Mouse (Mus musculus): ENCODE data around the gene Agap1. TPM values are rescaled to one million over a fixed set of nuclear protein-coding genes. Genes with fewer than 3 reads are reported as not detected.

Agap1 gene
- polyA plus RNA-seq, 1 experiment from 2014 or later = 40.4 TPM

GRCm38 (mm10) chr1:89538163-89538946 lies 83.7 kb downstream of the Agap1 start:
- H3K4me3 ChIP-seq = no peak overlapping the region
- H3K4me2 ChIP-seq (replicated peaks) = no peak overlapping the region
- ATAC-seq (replicated peaks) = no peak
- peaks cover 20% of the 10 kb centered on the region for H3K4me1 ChIP-seq
- H3K27ac ChIP-seq (replicated peaks) = no peak overlapping the region
- H3K9ac ChIP-seq (replicated peaks) = no peak overlapping the region
- no peaks in the 10 kb centered on the region for H3K27me3 ChIP-seq
- H3K36me3 ChIP-seq = no peaks in the 10 kb centered on the region
- no peaks in the 10 kb centered on the region for H3K9me3 ChIP-seq
- WGBS = 86% methylated on average over 18 of the region's 18 CpGs

GRCm38 (mm10) chr1:89539127-89539526 lies 84.5 kb downstream of the Agap1 start:
- no peak overlapping the region for H3K4me3 ChIP-seq
- no peak overlapping the region for H3K9ac ChIP-seq (replicated peaks)
- H3K4me2 ChIP-seq (replicated peaks) = no peak overlapping the region
- H3K4me1 ChIP-seq = peaks cover 20% of the 10 kb centered on the region
- no peak for ATAC-seq (replicated peaks)
- no peaks in the 10 kb centered on the region for H3K36me3 ChIP-seq
- WGBS = 89% methylated on average over 13 of the region's 13 CpGs
- H3K27me3 ChIP-seq = no peaks in the 10 kb centered on the region
- H3K9me3 ChIP-seq = no peaks in the 10 kb centered on the region
- no peak overlapping the region for H3K27ac ChIP-seq (replicated peaks)

- Histone ChIP-seq H3K27ac (replicated peaks) (no peak overlapping the region), H3K9me3 (no peaks in the 10 kb centered on the region), H3K4me1 (peaks cover 20% of the 10 kb centered on the region), H3K36me3 (no peaks in the 10 kb centered on the region), H3K4me2 (replicated peaks) (no peak overlapping the region), H3K9ac (replicated peaks) (no peak overlapping the region), H3K27me3 (no peaks in the 10 kb centered on the region), H3K4me3 (no peak overlapping the region)
- 45% methylated on average over 13 of the region's 13 CpGs for WGBS
- ATAC-seq (replicated peaks) = no peak; the same call in 1 of the 2 replicates
Measured at GRCm38 (mm10) chr1:89541151-89541550, 86.5 kb downstream of the Agap1 start.

- ATAC-seq (replicated peaks) = peak; percentile 67
- no peak overlapping the region for H3K4me3 ChIP-seq
- H3K27me3 ChIP-seq = no peaks in the 10 kb centered on the region
- no peaks in the 10 kb centered on the region for H3K36me3 ChIP-seq
- H3K4me2 ChIP-seq (replicated peaks) = no peak overlapping the region
- no peak overlapping the region for H3K27ac ChIP-seq (replicated peaks)
- H3K9ac ChIP-seq (replicated peaks) = no peak overlapping the region
- 13% methylated on average over 6 of the region's 6 CpGs for WGBS
- no peaks in the 10 kb centered on the region for H3K9me3 ChIP-seq
- peaks cover 22% of the 10 kb centered on the region for H3K4me1 ChIP-seq
Measured at GRCm38 (mm10) chr1:89542464-89542863, 87.9 kb downstream of the Agap1 start.

GRCm38 (mm10) chr1:89543312-89543711 lies 88.7 kb downstream of the Agap1 start:
- H3K27me3 ChIP-seq = no peaks in the 10 kb centered on the region
- H3K27ac ChIP-seq (replicated peaks) = no peak overlapping the region
- H3K36me3 ChIP-seq = no peaks in the 10 kb centered on the region
- no peak overlapping the region for H3K4me2 ChIP-seq (replicated peaks)
- no peaks in the 10 kb centered on the region for H3K9me3 ChIP-seq
- H3K4me1 ChIP-seq = peaks cover 30% of the 10 kb centered on the region
- H3K9ac ChIP-seq (replicated peaks) = no peak overlapping the region
- ATAC-seq (replicated peaks) = no peak
- WGBS = 93% methylated on average over 6 of the region's 6 CpGs
- no peak overlapping the region for H3K4me3 ChIP-seq

- H3K9ac ChIP-seq (replicated peaks) = no peak overlapping the region
- H3K4me2 ChIP-seq (replicated peaks) = no peak overlapping the region
- H3K27me3 ChIP-seq = no peaks in the 10 kb centered on the region
- H3K36me3 ChIP-seq = no peaks in the 10 kb centered on the region
- H3K27ac ChIP-seq (replicated peaks) = no peak overlapping the region
- H3K4me1 ChIP-seq = peaks cover 38% of the 10 kb centered on the region
- no peak overlapping the region for H3K4me3 ChIP-seq
- no peak for ATAC-seq (replicated peaks)
- 94% methylated on average over 4 of the region's 4 CpGs for WGBS
- no peaks in the 10 kb centered on the region for H3K9me3 ChIP-seq
Measured at GRCm38 (mm10) chr1:89544094-89544493, 89.5 kb downstream of the Agap1 start.

- no peak overlapping the region for H3K27ac ChIP-seq (replicated peaks)
- H3K9ac ChIP-seq (replicated peaks) = no peak overlapping the region
- H3K4me2 ChIP-seq (replicated peaks) = no peak overlapping the region
- H3K4me1 ChIP-seq = peaks cover 48% of the 10 kb centered on the region
- no peak overlapping the region for H3K4me3 ChIP-seq
- no peak for ATAC-seq (replicated peaks)
- WGBS = 91% methylated on average over 4 of the region's 4 CpGs
- H3K36me3 ChIP-seq = no peaks in the 10 kb centered on the region
- no peaks in the 10 kb centered on the region for H3K27me3 ChIP-seq
- H3K9me3 ChIP-seq = no peaks in the 10 kb centered on the region
Measured at GRCm38 (mm10) chr1:89545099-89545498, 90.5 kb downstream of the Agap1 start.

- ATAC-seq (replicated peaks) = no peak
- peaks cover 7% of the 10 kb centered on the region; the same call in 1 of the 2 replicates for H3K27me3 ChIP-seq
- H3K27ac ChIP-seq (replicated peaks) = no peak overlapping the region; the same call in 1 of the 2 replicates
- no peak overlapping the region for H3K4me3 ChIP-seq
- H3K4me2 ChIP-seq (replicated peaks) = no peak overlapping the region
- H3K9me3 ChIP-seq = no peaks in the 10 kb centered on the region
- H3K36me3 ChIP-seq = no peaks in the 10 kb centered on the region
- H3K9ac ChIP-seq (replicated peaks) = no peak overlapping the region
- peaks cover 40% of the 10 kb centered on the region for H3K4me1 ChIP-seq
- 47% methylated on average over 18 of the region's 18 CpGs for WGBS
Measured at GRCm38 (mm10) chr1:89547525-89548504, 93.2 kb downstream of the Agap1 start.

GRCm38 (mm10) chr1:89550061-89550869 lies 95.7 kb downstream of the Agap1 start:
- Histone ChIP-seq H3K9ac (replicated peaks) (0 out of 2 replicates have a peak overlapping the region, but pooled peaks have one; percentile 0), H3K9me3 (no peaks in the 10 kb centered on the region), H3K27ac (replicated peaks) (peak overlapping the region; percentile 29), H3K4me2 (replicated peaks) (peak overlapping the region; percentile 35), H3K27me3 (peaks cover 8% of the 10 kb centered on the region; the same call in 1 of the 2 replicates), H3K36me3 (no peaks in the 10 kb centered on the region), H3K4me1 (peaks cover 40% of the 10 kb centered on the region), H3K4me3 (peak overlapping the region; percentile 6)
- ATAC-seq (replicated peaks) = peak; percentile 95
- 5% methylated on average over 25 of the region's 25 CpGs for WGBS

- WGBS = 90% methylated on average over 1 of the region's 1 CpGs
- H3K27ac ChIP-seq (replicated peaks) = no peak overlapping the region
- H3K4me2 ChIP-seq (replicated peaks) = no peak overlapping the region
- no peaks in the 10 kb centered on the region for H3K9me3 ChIP-seq
- H3K4me1 ChIP-seq = peaks cover 43% of the 10 kb centered on the region
- no peaks in the 10 kb centered on the region for H3K36me3 ChIP-seq
- ATAC-seq (replicated peaks) = no peak
- H3K4me3 ChIP-seq = no peak overlapping the region
- H3K27me3 ChIP-seq = peaks cover 8% of the 10 kb centered on the region; the same call in 1 of the 2 replicates
- no peak overlapping the region for H3K9ac ChIP-seq (replicated peaks)
Measured at GRCm38 (mm10) chr1:89552470-89552869, 97.9 kb downstream of the Agap1 start.

GRCm38 (mm10) chr1:89553791-89554190 lies 99.2 kb downstream of the Agap1 start:
- H3K4me1 ChIP-seq = peaks cover 30% of the 10 kb centered on the region
- H3K27me3 ChIP-seq = peaks cover 8% of the 10 kb centered on the region
- no peak for ATAC-seq (replicated peaks)
- H3K27ac ChIP-seq (replicated peaks) = no peak overlapping the region
- WGBS = 94% methylated on average over 3 of the region's 3 CpGs
- no peaks in the 10 kb centered on the region for H3K36me3 ChIP-seq
- H3K9ac ChIP-seq (replicated peaks) = no peak overlapping the region
- no peak overlapping the region for H3K4me2 ChIP-seq (replicated peaks)
- no peaks in the 10 kb centered on the region for H3K9me3 ChIP-seq
- no peak overlapping the region for H3K4me3 ChIP-seq
